Comparison of ENCODE assay signal across 16 mouse cellular contexts in genomic region chr9:46316909-46317308, GRCm38 (mm10). TPM values are rescaled to one million over a fixed set of nuclear protein-coding genes. Genes with fewer than 3 reads are reported as not detected.
A peak's percentile ranks its signal among the peaks of the same experiment; 100 is the strongest.
DNase-seq lines count a peak whose midpoint lies in the region; ATAC-seq lines count a peak whose summit lies in the region.
"Had no signal": no experiment of that assay in that cellular context is flagged by ENCODE, and none has a peak within 500 bp of the region (broad histone marks: within the 10 kb centered on the region; RNA-seq: fewer than 3 reads in every experiment).

No protein-coding gene starts in this region.

- ATAC-seq in neural tube, embryonic 13.5 days (ENCODE audit: low read depth) = no peak
- ATAC-seq in neural tube, embryonic 15.5 days (ENCODE audit: low FRiP score) = no peak
- ATAC-seq in hindbrain, embryonic 14.5 days (ENCODE audit: low FRiP score) = peak; percentile 28; the same call in 1 of the 2 replicates
- ATAC-seq: intestine, embryonic 16.5 days; Patski had no signal

- 38% methylated on average over 8 of the region's 8 CpGs for WGBS in neural tube, embryonic 13.5 days
- WGBS in neural tube, embryonic 15.5 days = 37% methylated on average over 8 of the region's 8 CpGs
- 40% methylated on average over 8 of the region's 8 CpGs for WGBS in hindbrain, embryonic 14.5 days

- peaks cover 19% of the 10 kb centered on the region for H3K4me1 ChIP-seq in neural tube, embryonic 13.5 days (replicated peaks)
- H3K4me1 ChIP-seq in neural tube, embryonic 15.5 days = peaks cover 24% of the 10 kb centered on the region
- H3K4me1 ChIP-seq in hindbrain, embryonic 14.5 days (replicated peaks; ENCODE audit: control insufficient read depth, insufficient read depth, low read length) = peaks cover 21% of the 10 kb centered on the region

- no peak overlapping the region for H3K9ac ChIP-seq in neural tube, embryonic 13.5 days
- no peak overlapping the region for H3K9ac ChIP-seq in neural tube, embryonic 15.5 days (replicated peaks)
- H3K9ac ChIP-seq in hindbrain, embryonic 14.5 days = no peak overlapping the region
- H3K9ac ChIP-seq: embryonic facial prominence, embryonic 13.5 days; lung, embryonic 14.5 days had no signal

- DNase-seq in cerebellum, postnatal 14 days = peak; percentile 41
- DNase-seq in cerebellum, postnatal 4 days (ENCODE audit: low spot score in 2 of 2) = no peak
- DNase-seq in hindbrain, embryonic 14.5 days (ENCODE audit: low spot score) = no peak
- no peak for DNase-seq in thymus, postnatal 14 days
- DNase-seq in adrenal gland, adult (ENCODE audit: inconsistent age in 2 of 2, low spot score in 1 of 2) = no peak
- DNase-seq in thymus, postnatal 0 days (ENCODE audit: low spot score) = no peak
- DNase-seq: gastrocnemius, postnatal 10 days; lung, embryonic 14.5 days had no signal

- H3K36me3 ChIP-seq in neural tube, embryonic 13.5 days = no peaks in the 10 kb centered on the region
- H3K36me3 ChIP-seq in neural tube, embryonic 15.5 days = no peaks in the 10 kb centered on the region
- H3K36me3 ChIP-seq in hindbrain, embryonic 14.5 days (replicated peaks; ENCODE audit: control insufficient read depth, insufficient read depth) = no peaks in the 10 kb centered on the region
- H3K36me3 ChIP-seq: embryonic facial prominence, embryonic 13.5 days had no signal

- H3K4me2 ChIP-seq in neural tube, embryonic 13.5 days = no peak overlapping the region
- no peak overlapping the region for H3K4me2 ChIP-seq in neural tube, embryonic 15.5 days
- H3K4me2 ChIP-seq in hindbrain, embryonic 14.5 days (replicated peaks) = no peak overlapping the region
- H3K4me2 ChIP-seq: embryonic facial prominence, embryonic 13.5 days; lung, embryonic 14.5 days had no signal

- H3K27me3 ChIP-seq in neural tube, embryonic 13.5 days = no peaks in the 10 kb centered on the region
- H3K27me3 ChIP-seq in neural tube, embryonic 15.5 days (replicated peaks) = no peaks in the 10 kb centered on the region
- H3K27me3 ChIP-seq in hindbrain, embryonic 14.5 days (ENCODE audit: control insufficient read depth, insufficient read depth, low read length) = no peaks in the 10 kb centered on the region
- H3K27me3 ChIP-seq: embryonic facial prominence, embryonic 13.5 days had no signal

- H3K4me3 ChIP-seq in neural tube, embryonic 13.5 days = no peak overlapping the region
- H3K4me3 ChIP-seq in neural tube, embryonic 15.5 days (replicated peaks) = no peak overlapping the region
- H3K4me3 ChIP-seq in hindbrain, embryonic 14.5 days (replicated peaks; ENCODE audit: low read length) = no peak overlapping the region
- H3K4me3 ChIP-seq: embryonic facial prominence, embryonic 13.5 days had no signal

- H3K9me3 ChIP-seq in neural tube, embryonic 13.5 days = peaks cover 8% of the 10 kb centered on the region; the same call in 1 of the 2 replicates
- H3K9me3 ChIP-seq in neural tube, embryonic 15.5 days (replicated peaks) = no peaks in the 10 kb centered on the region
- no peaks in the 10 kb centered on the region for H3K9me3 ChIP-seq in hindbrain, embryonic 14.5 days (ENCODE audit: control insufficient read depth, low read length)

- 0 out of 2 replicates have a peak overlapping the region, but pooled peaks have one; percentile 3 for H3K27ac ChIP-seq in neural tube, embryonic 13.5 days (replicated peaks)
- H3K27ac ChIP-seq in neural tube, embryonic 15.5 days (replicated peaks) = no peak overlapping the region
- peak overlapping the region; percentile 10; the same call in 1 of the 2 replicates for H3K27ac ChIP-seq in hindbrain, embryonic 14.5 days
- H3K27ac ChIP-seq: embryonic facial prominence, embryonic 13.5 days had no signal

RNA-seq across cellular contexts. Expression of gene 4931429L15Rik, which starts 2.9 kb away (rescaled TPM):
- not detected in 2 replicates for polyA plus RNA-seq in neural tube, embryonic 13.5 days (2015; fragmentation: Nextera tagmentation; extraction: Ambion mirVana)
- polyA plus RNA-seq in neural tube, embryonic 15.5 days (2015; fragmentation: Nextera tagmentation; extraction: Ambion mirVana) = not detected in 2 replicates
- not detected in 2 replicates for polyA plus RNA-seq in hindbrain, embryonic 14.5 days (2014; fragmentation: Nextera tagmentation; extraction: Ambion mirVana)
- polyA plus RNA-seq in thymus, postnatal 0 days (2015; fragmentation: Nextera tagmentation; extraction: Ambion mirVana) = not detected in 2 replicates
- polyA plus RNA-seq: embryonic facial prominence, embryonic 13.5 days; kidney, embryonic 16.5 days; liver, adult 2 months; lung, embryonic 14.5 days; Patski had no signal

RNA-seq across cellular contexts. Expression of gene Bud13, which starts 34.1 kb away (rescaled TPM):
- 15.7 and 18.3 TPM in 2 replicates for polyA plus RNA-seq in neural tube, embryonic 13.5 days (2015; fragmentation: Nextera tagmentation; extraction: Ambion mirVana)
- polyA plus RNA-seq in neural tube, embryonic 15.5 days (2015; fragmentation: Nextera tagmentation; extraction: Ambion mirVana) = 14.5 and 16.4 TPM in 2 replicates
- 15.1 and 16.0 TPM in 2 replicates for polyA plus RNA-seq in hindbrain, embryonic 14.5 days (2014; fragmentation: Nextera tagmentation; extraction: Ambion mirVana)
- polyA plus RNA-seq in thymus, postnatal 0 days (2015; fragmentation: Nextera tagmentation; extraction: Ambion mirVana) = 19.5 and 19.6 TPM in 2 replicates

RNA-seq across cellular contexts. Expression of gene Zpr1, which starts 44.0 kb away (rescaled TPM):
- polyA plus RNA-seq in neural tube, embryonic 13.5 days (2015; fragmentation: Nextera tagmentation; extraction: Ambion mirVana) = 54.4 and 59.3 TPM in 2 replicates
- 56.5 and 57.1 TPM in 2 replicates for polyA plus RNA-seq in neural tube, embryonic 15.5 days (2015; fragmentation: Nextera tagmentation; extraction: Ambion mirVana)
- 54.3 and 55.3 TPM in 2 replicates for polyA plus RNA-seq in hindbrain, embryonic 14.5 days (2014; fragmentation: Nextera tagmentation; extraction: Ambion mirVana)
- 54.9 and 58.3 TPM in 2 replicates for polyA plus RNA-seq in thymus, postnatal 0 days (2015; fragmentation: Nextera tagmentation; extraction: Ambion mirVana)

RNA-seq across cellular contexts. Expression of gene Apoa5, which starts 48.5 kb away (rescaled TPM):
- not detected in 2 replicates for polyA plus RNA-seq in neural tube, embryonic 13.5 days (2015; fragmentation: Nextera tagmentation; extraction: Ambion mirVana)
- not detected in 2 replicates for polyA plus RNA-seq in neural tube, embryonic 15.5 days (2015; fragmentation: Nextera tagmentation; extraction: Ambion mirVana)
- not detected in 2 replicates for polyA plus RNA-seq in hindbrain, embryonic 14.5 days (2014; fragmentation: Nextera tagmentation; extraction: Ambion mirVana)
- 0.18 and 0.30 TPM in 2 replicates for polyA plus RNA-seq in thymus, postnatal 0 days (2015; fragmentation: Nextera tagmentation; extraction: Ambion mirVana)
- polyA plus RNA-seq: cortical plate, adult 2 months; embryonic facial prominence, embryonic 13.5 days; kidney, embryonic 16.5 days; lung, embryonic 14.5 days; Patski had no signal

Comparison
In these comparisons a context has a peak if more than half of its experiments do, and no peak if none do; other contexts are left out.
1. DNase-seq: peak in cerebellum, postnatal 14 days (2 of 2); none in cerebellum, postnatal 4 days (0 of 2), hindbrain, embryonic 14.5 days (single experiment), thymus, postnatal 14 days (single experiment), adrenal gland, adult (0 of 2) and thymus, postnatal 0 days (single experiment).